Mouse (Mus musculus) stomach, embryonic 15.5 days (tissue): ENCODE results near the gene 5330417H12Rik. TPM values are rescaled to one million over a fixed set of nuclear protein-coding genes. Genes with fewer than 3 reads are reported as not detected.

Source experiments
- ATAC-seq: fragments of 200-750 bp; cut with Nextera tagmentation; 2 replicates; pipeline ENCODE4 v1.8.0; 2017; ENCODE audit warnings: low read depth, moderate number of reproducible peaks, moderate TSS enrichment; ENCODE audit not compliant: insufficient read depth, low FRiP score
- H3K27ac ChIP-seq: fragments of 300-500 bp; sonication (generic); 2 replicates; pipeline ENCODE4 v1.5.1; 2015; ENCODE audit warnings: mild to moderate bottlenecking, inconsistent platforms
- H3K27me3 ChIP-seq: fragments of 300-500 bp; sonication (generic); replicated peaks from 2 replicates; pipeline ENCODE4 v1.6.1; 2015; ENCODE audit warnings: inconsistent platforms
- H3K36me3 ChIP-seq: fragments of 300-500 bp; sonication (generic); 2 replicates; pipeline ENCODE4 v1.6.1; 2015; ENCODE audit warnings: inconsistent platforms
- H3K4me1 ChIP-seq: fragments of 300-500 bp; sonication (generic); 2 replicates; pipeline ENCODE4 v1.6.1; 2015; ENCODE audit warnings: inconsistent platforms
- H3K4me2 ChIP-seq: fragments of 300-500 bp; sonication (generic); 2 replicates; pipeline ENCODE4 v1.6.1; 2015; ENCODE audit warnings: mild to moderate bottlenecking, inconsistent platforms
- H3K4me3 ChIP-seq: fragments of 300-500 bp; sonication (generic); replicated peaks from 2 replicates; pipeline ENCODE4 v1.5.1; 2015; ENCODE audit warnings: inconsistent platforms
- H3K9ac ChIP-seq: fragments of 300-500 bp; sonication (generic); 2 replicates; pipeline ENCODE4 v1.6.1; 2015; ENCODE audit warnings: inconsistent platforms
- H3K9me3 ChIP-seq: fragments of 300-500 bp; sonication (generic); 2 replicates; pipeline ENCODE4 v1.6.1; 2016; ENCODE audit warnings: inconsistent platforms
- WGBS: fragments of 180-500 bp; shearing (Covaris S2); methylation state at CpG from one replicate; pipeline ENCODE4 v1.1.7; 2015; 5-methylcytosine and 5-hydroxymethylcytosine counted together
- polyA plus RNA-seq: library from polyadenylated mRNA; unstranded; fragments of >200 nt; fragmentation: Nextera tagmentation; extraction: Ambion mirVana; gene quantifications from 2 replicates; pipeline ENCODE4 v1.2.1, GENCODE M21; 2015

Gene 5330417H12Rik
- polyA plus RNA-seq, 1 experiment from 2014 or later: not detected

DNA sequence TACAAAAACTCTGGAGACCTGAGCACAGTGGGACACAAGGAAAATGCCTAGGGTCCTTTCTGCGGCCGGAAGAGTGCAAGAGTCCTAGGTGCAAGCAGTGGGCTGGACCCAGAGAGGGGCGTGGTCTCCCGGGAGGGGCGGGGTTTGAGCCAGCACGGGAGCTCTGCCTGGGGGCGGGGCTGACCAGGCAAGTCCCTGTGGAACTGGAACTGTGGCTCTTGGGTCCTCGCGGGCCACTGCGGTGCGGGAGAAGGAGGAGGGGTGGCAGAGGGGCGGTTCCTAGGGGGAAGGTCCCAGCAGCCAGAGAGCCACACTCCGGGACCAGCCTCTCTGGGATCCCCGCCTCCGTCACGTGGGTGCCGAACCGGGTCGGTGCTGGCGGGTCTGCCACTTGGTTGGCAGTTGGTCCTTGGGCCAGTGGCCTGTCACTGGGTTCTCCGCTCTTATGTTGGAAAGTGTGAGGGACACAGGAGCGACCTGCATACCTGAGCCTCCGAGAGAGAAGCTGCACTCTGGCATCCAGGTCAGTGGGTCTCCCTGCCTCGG is 30.0 kb downstream of the 5330417H12Rik start, which contains the start of gene Ppfibp2:
TSS of gene Ppfibp2 (plus strand) at position 351 of the 546 bp plus-strand sequence.
- Histone ChIP-seq H3K4me2 (peak within 1 kb of the TSS; percentile 95), H3K9me3 (no peaks in the 10 kb centered on the region), H3K4me1 (0 out of 2 replicates have a peak, but pooled peaks cover 6% of the 10 kb centered on the region), H3K9ac (peak within 1 kb of the TSS; percentile 25), H3K27ac (peak within 1 kb of the TSS; percentile 77), H3K4me3 (peak within 1 kb of the TSS; percentile 60), H3K27me3 (no peaks in the 10 kb centered on the region), H3K36me3 (no peaks in the 10 kb centered on the region; the same call in 1 of the 2 replicates)
- ATAC-seq: peak; percentile 95
- 0% methylated on average over 22 of the region's 24 CpGs for WGBS

DNA sequence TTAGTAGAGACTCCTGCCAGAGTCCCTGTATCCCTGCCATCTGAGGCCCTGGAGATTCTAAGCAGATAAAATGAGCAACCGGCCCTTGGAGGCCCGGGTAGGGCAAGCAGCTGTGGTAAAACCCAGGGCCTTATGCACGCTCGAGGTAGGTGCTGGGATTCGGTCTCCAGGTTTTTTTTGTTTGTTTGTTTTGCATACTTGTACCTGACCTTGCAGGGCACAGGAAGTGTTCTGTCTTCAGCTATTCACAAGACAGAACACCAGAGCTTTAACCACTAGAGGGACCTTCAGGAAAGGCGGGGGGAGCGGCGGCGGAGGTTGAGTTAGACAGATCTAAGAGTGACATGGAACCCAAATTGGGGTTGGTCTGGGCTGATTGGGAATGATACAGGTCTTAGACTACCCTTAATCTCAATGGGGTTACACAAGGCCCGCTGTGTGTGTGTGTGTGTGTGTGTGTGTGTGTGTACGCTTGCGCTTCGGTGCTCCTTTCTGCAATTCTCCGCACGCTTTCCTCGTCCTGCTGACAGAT is 30.6 kb downstream of the 5330417H12Rik start:
- peak; percentile 63 for ATAC-seq
- Histone ChIP-seq H3K27me3 (no peaks in the 10 kb centered on the region), H3K4me3 (peak overlapping the region; percentile 60), H3K9me3 (no peaks in the 10 kb centered on the region), H3K27ac (peak overlapping the region; percentile 77), H3K4me1 (0 out of 2 replicates have a peak, but pooled peaks cover 6% of the 10 kb centered on the region), H3K36me3 (no peaks in the 10 kb centered on the region; the same call in 1 of the 2 replicates), H3K4me2 (peak overlapping the region; percentile 95), H3K9ac (peak overlapping the region; percentile 25)
- WGBS: 2% methylated on average over 16 of the region's 16 CpGs

DNA sequence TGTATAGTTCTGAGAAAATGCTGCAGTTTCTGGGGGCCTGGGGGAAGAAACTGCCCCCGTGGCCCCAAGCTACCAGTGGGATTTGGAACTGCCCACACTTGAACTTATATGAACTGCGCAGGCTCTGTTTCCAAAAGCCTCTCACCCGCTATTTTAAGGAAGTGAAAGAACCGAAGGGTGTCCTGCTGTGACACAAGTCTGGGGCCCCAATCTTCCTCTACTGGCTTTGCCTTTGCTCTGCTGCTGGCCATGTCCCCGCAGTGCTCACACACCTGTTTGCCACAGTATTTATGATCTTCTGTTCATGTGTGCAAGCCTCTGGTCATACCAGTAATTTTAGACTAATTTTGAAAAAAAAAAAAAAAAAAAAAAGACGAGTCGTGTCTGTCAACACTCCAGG is 31.1 kb downstream of the 5330417H12Rik start:
- Histone ChIP-seq H3K36me3 (no peaks in the 10 kb centered on the region; the same call in 1 of the 2 replicates), H3K4me3 (peak overlapping the region; percentile 60; the same call in 1 of the 2 replicates), H3K27ac (peak overlapping the region; percentile 77; the same call in 1 of the 2 replicates), H3K9ac (no peak overlapping the region), H3K4me1 (0 out of 2 replicates have a peak, but pooled peaks cover 6% of the 10 kb centered on the region), H3K27me3 (no peaks in the 10 kb centered on the region), H3K9me3 (no peaks in the 10 kb centered on the region), H3K4me2 (peak overlapping the region; percentile 95)
- no peak for ATAC-seq
- WGBS: 43% methylated on average over 7 of the region's 7 CpGs

DNA sequence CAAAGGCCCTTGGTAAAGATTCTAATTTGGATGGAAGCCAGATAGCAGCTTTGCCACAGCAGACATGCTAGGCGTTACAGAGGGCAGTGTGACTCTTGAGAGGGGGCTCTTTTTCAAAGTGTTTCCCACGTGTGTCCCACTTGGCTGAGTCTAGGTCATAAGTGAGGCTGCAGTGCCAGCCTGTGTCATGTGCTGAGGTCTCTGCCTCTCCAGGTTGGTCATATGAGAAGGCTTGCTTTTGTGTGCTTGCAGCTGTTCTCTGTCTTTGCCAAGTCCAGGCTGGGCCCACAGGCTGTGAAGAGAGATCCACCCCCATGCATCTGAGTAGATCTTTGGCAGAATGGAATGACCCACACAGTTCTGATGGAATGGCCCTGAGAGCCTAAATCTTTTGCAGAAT is 32.3 kb downstream of the 5330417H12Rik start:
- H3K36me3 ChIP-seq: no peaks in the 10 kb centered on the region; the same call in 1 of the 2 replicates
- WGBS: 45% methylated on average over 2 of the region's 2 CpGs
- H3K4me2 ChIP-seq: no peak overlapping the region
- no peak overlapping the region for H3K4me3 ChIP-seq
- H3K27ac ChIP-seq: no peak overlapping the region
- H3K9ac ChIP-seq: no peak overlapping the region
- no peaks in the 10 kb centered on the region for H3K27me3 ChIP-seq
- ATAC-seq: no peak
- H3K4me1 ChIP-seq: 0 out of 2 replicates have a peak, but pooled peaks cover 6% of the 10 kb centered on the region
- no peaks in the 10 kb centered on the region for H3K9me3 ChIP-seq

DNA sequence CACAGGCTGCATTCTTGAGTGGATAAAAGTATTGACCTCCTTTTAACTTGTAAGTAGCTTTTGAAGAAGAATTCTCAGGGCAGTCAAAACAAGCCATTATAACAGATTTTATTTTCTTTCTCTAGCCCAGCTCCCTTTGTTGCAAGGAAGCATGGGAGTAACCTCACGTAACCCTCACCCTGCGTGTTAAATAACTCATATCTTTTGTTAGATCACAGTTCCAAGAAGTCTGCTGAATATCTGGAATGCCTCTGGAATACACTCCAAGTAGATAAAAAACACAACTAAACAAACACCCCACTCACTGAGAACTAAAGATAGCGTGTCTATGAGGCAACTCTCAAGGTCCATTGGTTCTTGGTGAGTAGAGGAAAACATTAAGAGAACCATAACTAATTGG is 50.7 kb downstream of the 5330417H12Rik start:
- Histone ChIP-seq H3K4me2 (no peak overlapping the region), H3K4me1 (no peaks in the 10 kb centered on the region), H3K36me3 (peaks cover 7% of the 10 kb centered on the region; the same call in 1 of the 2 replicates), H3K9me3 (no peaks in the 10 kb centered on the region), H3K4me3 (no peak overlapping the region), H3K9ac (no peak overlapping the region), H3K27ac (no peak overlapping the region), H3K27me3 (no peaks in the 10 kb centered on the region)
- ATAC-seq: no peak
- WGBS: 77% methylated on average over 3 of the region's 3 CpGs

Other genes starting within 250 kb of the 5330417H12Rik start
- 16.9 and 17.5 TPM in 2 replicates for gene Olfml1, start 57.7 kb downstream of the 5330417H12Rik start, polyA plus RNA-seq
- gene Ppfibp2, start 30.0 kb downstream of the 5330417H12Rik start, polyA plus RNA-seq: 13.0 and 13.7 TPM in 2 replicates
- gene Cyb5r2, start 132.9 kb upstream of the 5330417H12Rik start, polyA plus RNA-seq: 0.18 and 0.34 TPM in 2 replicates
- gene Ovch2, start 176.0 kb upstream of the 5330417H12Rik start, polyA plus RNA-seq: not detected in 2 replicates
- gene Olfr467, start 187.1 kb upstream of the 5330417H12Rik start, polyA plus RNA-seq: not detected in 2 replicates
- not detected in 2 replicates for gene Olfr469, start 200.4 kb upstream of the 5330417H12Rik start, polyA plus RNA-seq
- gene Olfr470, start 222.3 kb upstream of the 5330417H12Rik start, polyA plus RNA-seq: not detected in 2 replicates